Mouse (Mus musculus): Measurements from ENCODE around the gene Fam228b. TPM values are rescaled to one million over a fixed set of nuclear protein-coding genes. Genes with fewer than 3 reads are reported as not detected.
A peak's percentile ranks its signal among the peaks of the same experiment; 100 is the strongest.

Gene Fam228b
- polyA plus RNA-seq, 1 experiment from 2014 or later = 3.4 TPM

DNA sequence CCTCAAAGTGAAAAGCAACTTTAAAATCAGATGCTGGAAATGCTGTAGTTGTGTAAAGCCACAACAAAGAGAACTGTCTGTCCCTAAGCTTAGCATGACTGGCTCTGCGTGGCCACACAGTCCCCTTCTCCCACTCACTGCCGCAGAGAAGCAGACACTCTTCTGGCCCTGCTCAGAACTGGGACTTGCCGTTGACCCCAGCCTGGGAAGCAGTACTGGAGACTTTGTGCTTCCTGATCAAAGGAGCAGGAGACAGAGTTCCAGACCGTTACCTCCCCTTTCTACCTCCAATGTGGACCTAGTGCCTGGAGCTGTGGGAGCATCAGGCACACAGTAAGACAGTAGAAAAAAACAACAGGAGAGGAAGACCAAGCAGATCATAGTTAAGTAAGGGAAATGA is 36.7 kb downstream of the Fam228b start:
- Histone ChIP-seq H3K27ac (no peak overlapping the region), H3K9me3 (no peaks in the 10 kb centered on the region), H3K36me3 (no peaks in the 10 kb centered on the region), H3K4me1 (replicated peaks) (no peaks in the 10 kb centered on the region), H3K4me2 (no peak overlapping the region), H3K9ac (0 out of 2 replicates have a peak overlapping the region, but pooled peaks have one; percentile 13), H3K4me3 (no peak overlapping the region), H3K27me3 (no peaks in the 10 kb centered on the region)
- ATAC-seq (ENCODE audit: low FRiP score) = no peak
- 60% methylated on average over 4 of the region's 4 CpGs for WGBS

DNA sequence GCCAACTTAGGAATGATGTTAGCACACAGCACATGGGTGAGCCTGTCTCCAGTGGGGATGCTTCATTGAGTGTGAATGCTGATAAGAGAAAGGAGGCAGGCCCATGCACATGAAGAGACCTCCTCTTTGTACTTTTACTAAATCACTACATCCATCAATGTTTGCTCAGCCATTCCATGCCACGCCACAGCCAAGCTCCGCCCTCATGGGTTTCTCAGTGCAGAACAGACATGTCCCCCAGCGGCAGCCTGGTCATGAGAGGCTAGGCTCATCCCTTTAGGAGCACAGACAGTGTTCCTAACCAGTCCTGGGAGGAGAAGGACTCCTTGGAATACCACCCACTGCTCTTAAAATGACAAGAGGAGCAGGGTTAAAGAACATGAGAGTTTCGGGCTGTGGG is 37.4 kb downstream of the Fam228b start:
- no peak overlapping the region for H3K4me2 ChIP-seq
- H3K4me1 ChIP-seq (replicated peaks) = no peaks in the 10 kb centered on the region
- H3K4me3 ChIP-seq = no peak overlapping the region
- H3K36me3 ChIP-seq = no peaks in the 10 kb centered on the region
- H3K27ac ChIP-seq = no peak overlapping the region
- H3K9me3 ChIP-seq = no peaks in the 10 kb centered on the region
- 66% methylated on average over 4 of the region's 4 CpGs for WGBS
- no peak for ATAC-seq (ENCODE audit: low FRiP score)
- H3K9ac ChIP-seq = no peak overlapping the region
- no peaks in the 10 kb centered on the region for H3K27me3 ChIP-seq

DNA sequence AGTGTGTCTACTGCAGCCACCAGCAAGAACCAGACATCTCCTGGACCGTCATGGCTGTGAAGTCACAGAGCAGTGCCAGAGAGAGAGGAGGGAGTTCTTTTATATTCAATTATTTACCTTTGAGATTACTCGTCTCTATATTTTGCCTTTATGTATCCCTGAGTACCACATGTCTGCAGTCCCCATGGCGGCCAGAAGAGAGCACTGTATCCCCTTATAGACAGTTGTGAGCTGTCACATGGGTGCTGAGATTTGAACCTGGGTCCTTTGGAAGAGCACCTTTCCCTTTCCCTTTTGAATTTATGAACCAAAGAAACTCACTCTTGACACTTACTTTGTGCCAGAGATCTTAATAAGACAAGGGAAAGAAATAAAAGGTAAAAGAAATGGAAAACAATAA is 39.9 kb downstream of the Fam228b start:
- Histone ChIP-seq H3K27me3 (no peaks in the 10 kb centered on the region), H3K27ac (no peak overlapping the region), H3K36me3 (no peaks in the 10 kb centered on the region), H3K4me2 (no peak overlapping the region), H3K4me1 (replicated peaks) (no peaks in the 10 kb centered on the region), H3K9me3 (no peaks in the 10 kb centered on the region), H3K9ac (no peak overlapping the region), H3K4me3 (no peak overlapping the region)
- WGBS = 83% methylated on average over 3 of the region's 3 CpGs
- ATAC-seq (ENCODE audit: low FRiP score) = no peak

DNA sequence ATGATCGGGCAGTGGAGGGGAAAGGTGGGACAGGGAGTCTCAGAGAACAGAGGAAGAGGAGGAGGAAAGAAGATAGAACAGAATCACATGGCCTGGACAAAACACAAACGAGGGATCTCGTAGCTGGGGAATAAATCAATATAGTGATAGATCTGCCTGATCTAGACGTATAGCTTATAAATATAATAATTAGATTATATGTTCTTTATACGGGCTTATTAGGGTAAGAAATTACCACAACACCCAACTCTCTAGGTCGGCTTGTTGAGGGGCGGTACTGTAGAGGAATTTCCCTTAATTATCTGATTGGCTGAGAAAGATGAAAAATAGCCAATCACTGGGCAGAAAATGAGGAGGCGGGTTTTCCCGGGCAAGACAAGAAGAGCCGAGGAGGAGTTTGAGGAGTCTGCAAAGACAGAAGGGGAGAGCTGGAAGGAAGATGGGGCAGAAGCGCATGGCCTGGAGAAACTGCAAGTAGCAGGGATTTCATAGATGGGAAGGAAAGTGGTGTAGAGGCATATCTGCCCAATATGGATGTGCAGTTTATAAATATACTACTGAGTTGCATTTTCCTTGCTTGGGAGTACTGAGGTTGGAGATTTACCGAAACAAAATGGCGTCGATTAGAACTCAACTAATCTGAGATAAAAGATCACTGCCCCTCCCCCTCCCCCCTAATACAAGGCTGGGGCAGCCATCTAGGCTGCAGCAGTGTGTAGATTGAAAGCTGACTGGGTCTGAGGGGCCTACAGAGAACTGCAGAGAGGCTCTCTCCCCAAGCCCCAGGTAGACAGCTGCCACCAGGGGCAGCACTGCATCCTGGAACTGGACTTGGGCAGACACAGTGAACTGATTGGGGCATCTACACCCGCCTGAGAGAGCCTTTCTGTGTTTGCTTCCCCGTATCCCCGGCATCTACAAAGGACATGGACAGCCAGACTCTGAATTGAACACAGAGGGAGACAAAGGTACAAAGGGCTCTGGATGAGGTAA is 49.0 kb downstream of the Fam228b start:
- H3K9ac ChIP-seq = no peak overlapping the region
- 79% methylated on average over 17 of the region's 17 CpGs for WGBS
- ATAC-seq (ENCODE audit: low FRiP score) = no peak
- peaks cover 3% of the 10 kb centered on the region; the same call in 1 of the 2 replicates for H3K4me1 ChIP-seq (replicated peaks)
- no peak overlapping the region for H3K4me2 ChIP-seq
- no peaks in the 10 kb centered on the region for H3K9me3 ChIP-seq
- H3K36me3 ChIP-seq = no peaks in the 10 kb centered on the region
- no peak overlapping the region for H3K27ac ChIP-seq
- no peak overlapping the region for H3K4me3 ChIP-seq
- no peaks in the 10 kb centered on the region for H3K27me3 ChIP-seq

DNA sequence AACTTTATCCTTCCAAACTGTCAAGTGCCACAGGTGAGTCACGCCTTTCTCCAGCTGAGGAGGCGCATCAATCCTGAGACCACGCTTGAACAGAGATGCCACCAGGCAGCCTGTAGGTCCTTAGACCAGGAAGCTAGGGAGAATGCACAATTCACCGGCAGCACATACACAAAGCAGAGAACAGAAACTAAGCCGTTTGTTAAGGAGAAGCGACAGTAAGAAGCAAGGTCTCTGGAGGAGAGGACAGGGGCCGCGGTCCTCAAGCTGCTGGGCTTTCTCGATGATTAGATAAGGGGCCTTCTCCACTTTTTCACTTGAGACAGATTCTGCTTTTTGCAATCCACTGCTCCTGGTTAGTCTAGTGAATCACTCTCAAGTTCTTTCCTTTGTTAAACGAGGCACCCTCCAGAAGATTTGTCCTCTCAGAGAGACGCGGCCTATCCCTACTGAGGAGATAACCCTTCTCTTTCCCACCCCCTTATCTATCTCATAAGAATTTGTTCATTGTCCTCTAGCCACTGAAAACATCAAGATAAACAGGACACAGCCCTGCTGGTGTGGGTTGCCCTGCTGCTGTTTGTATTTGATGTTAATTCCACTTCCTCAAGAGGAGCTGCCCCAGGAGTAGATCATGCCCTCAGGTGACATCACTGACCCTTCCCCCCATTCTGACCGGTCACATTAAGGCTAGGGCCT is 49.9 kb downstream of the Fam228b start:
- H3K9me3 ChIP-seq = no peaks in the 10 kb centered on the region
- ATAC-seq (ENCODE audit: low FRiP score) = no peak
- WGBS = 88% methylated on average over 13 of the region's 13 CpGs
- no peaks in the 10 kb centered on the region for H3K27me3 ChIP-seq
- H3K9ac ChIP-seq = no peak overlapping the region
- H3K4me1 ChIP-seq (replicated peaks) = peaks cover 3% of the 10 kb centered on the region; the same call in 1 of the 2 replicates
- H3K4me2 ChIP-seq = no peak overlapping the region
- no peaks in the 10 kb centered on the region for H3K36me3 ChIP-seq
- H3K4me3 ChIP-seq = no peak overlapping the region
- no peak overlapping the region for H3K27ac ChIP-seq

DNA sequence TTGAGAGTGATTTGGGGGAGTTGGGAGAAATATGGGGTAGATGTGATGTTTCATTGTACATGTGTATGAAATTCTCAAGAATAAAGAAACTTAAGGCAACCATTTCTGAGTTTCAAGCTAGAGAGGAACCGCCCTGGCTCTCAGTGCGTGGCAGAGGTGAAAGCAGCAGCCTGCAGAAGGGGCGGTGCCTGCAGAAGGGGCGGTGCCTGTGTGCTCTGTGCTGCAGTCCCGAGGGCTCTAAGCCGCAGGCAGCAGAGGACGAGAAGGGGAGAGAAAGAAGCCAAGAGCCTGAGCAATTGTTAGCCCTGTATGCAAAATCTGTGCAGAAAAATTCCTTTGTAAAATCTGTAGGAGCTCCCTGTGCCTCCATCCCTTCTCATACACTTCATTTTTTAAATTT is 51.6 kb downstream of the Fam228b start:
- 0 out of 2 replicates have a peak, but pooled peaks have one; percentile 59 for ATAC-seq (ENCODE audit: low FRiP score)
- Histone ChIP-seq H3K4me3 (no peak overlapping the region), H3K4me1 (replicated peaks) (peaks cover 3% of the 10 kb centered on the region; the same call in 1 of the 2 replicates), H3K9ac (no peak overlapping the region), H3K9me3 (no peaks in the 10 kb centered on the region), H3K27ac (no peak overlapping the region), H3K27me3 (no peaks in the 10 kb centered on the region), H3K4me2 (no peak overlapping the region), H3K36me3 (peaks cover 9% of the 10 kb centered on the region)
- WGBS = 6% methylated on average over 7 of the region's 7 CpGs

DNA sequence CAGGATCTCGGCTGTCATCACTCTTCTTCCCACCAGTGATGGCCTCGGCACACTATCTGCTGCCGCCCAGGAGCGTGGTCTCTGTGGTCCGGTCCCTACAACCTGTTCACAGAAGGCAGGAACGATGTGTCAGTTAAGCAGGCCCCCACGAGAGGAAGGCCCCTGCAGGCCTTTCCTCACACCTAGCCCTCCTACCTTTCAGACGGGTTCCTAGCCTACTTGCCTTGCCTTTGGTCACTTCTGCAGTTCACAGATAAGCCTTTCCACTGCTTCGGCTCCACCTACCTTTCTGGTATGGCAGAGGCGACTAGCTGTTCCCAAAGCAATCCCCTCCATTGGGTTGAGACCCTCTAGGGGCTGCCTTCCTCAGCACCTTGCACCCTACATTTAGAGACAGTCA is 53.5 kb downstream of the Fam228b start:
- peaks cover 23% of the 10 kb centered on the region for H3K36me3 ChIP-seq
- H3K4me1 ChIP-seq (replicated peaks) = peaks cover 3% of the 10 kb centered on the region; the same call in 1 of the 2 replicates
- no peak overlapping the region for H3K4me2 ChIP-seq
- ATAC-seq (ENCODE audit: low FRiP score) = no peak
- 82% methylated on average over 10 of the region's 10 CpGs for WGBS
- no peaks in the 10 kb centered on the region for H3K27me3 ChIP-seq
- H3K27ac ChIP-seq = no peak overlapping the region
- no peaks in the 10 kb centered on the region for H3K9me3 ChIP-seq
- H3K4me3 ChIP-seq = no peak overlapping the region
- no peak overlapping the region for H3K9ac ChIP-seq

DNA sequence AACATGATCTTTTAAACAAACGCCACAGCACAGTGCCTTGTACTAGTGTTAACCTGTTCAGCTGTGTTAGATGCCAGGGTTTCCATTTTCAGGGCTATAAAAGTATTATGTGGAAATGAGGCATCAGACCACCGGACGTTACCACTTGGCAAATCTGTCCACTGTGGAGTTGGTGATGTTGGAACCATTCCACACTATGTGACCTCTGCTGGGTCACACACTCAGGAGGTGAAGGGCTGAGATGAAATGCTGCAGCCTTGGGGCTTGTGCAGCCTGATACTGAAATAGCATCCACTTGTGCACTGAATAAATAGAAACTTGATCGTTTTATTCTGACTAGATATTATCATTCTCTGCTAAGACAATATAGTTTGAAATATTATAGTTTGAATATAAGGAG is 55.7 kb downstream of the Fam228b start:
- Histone ChIP-seq H3K4me1 (replicated peaks) (peaks cover 3% of the 10 kb centered on the region; the same call in 1 of the 2 replicates), H3K27me3 (no peaks in the 10 kb centered on the region), H3K9me3 (no peaks in the 10 kb centered on the region), H3K9ac (no peak overlapping the region), H3K36me3 (peaks cover 36% of the 10 kb centered on the region), H3K27ac (no peak overlapping the region), H3K4me3 (no peak overlapping the region), H3K4me2 (no peak overlapping the region)
- ATAC-seq (ENCODE audit: low FRiP score) = no peak
- 87% methylated on average over 4 of the region's 4 CpGs for WGBS

DNA sequence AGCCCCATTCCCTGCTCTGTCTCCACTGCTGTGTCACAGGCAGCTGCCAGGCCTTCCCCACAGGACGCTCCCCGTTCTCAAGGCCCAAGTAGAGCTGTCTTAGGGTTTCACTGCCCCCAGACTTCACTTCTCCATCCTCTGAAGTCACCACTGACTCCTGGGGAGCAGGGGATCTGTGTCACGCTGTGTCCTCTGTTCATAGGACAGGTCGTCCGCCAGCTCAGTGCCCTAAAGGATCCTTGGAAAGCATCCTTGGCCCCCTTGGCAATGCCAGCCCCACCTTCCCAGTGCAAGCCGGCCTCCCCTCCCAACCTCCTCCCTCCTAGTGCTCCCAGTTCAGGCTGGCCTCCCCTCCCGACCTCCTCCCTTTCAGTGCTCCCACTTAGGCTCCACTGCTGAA is 59.1 kb downstream of the Fam228b start:
- no peaks in the 10 kb centered on the region for H3K9me3 ChIP-seq
- H3K9ac ChIP-seq = no peak overlapping the region
- no peaks in the 10 kb centered on the region for H3K4me1 ChIP-seq (replicated peaks)
- no peak overlapping the region for H3K4me3 ChIP-seq
- H3K36me3 ChIP-seq = peaks cover 58% of the 10 kb centered on the region
- no peak overlapping the region for H3K4me2 ChIP-seq
- 85% methylated on average over 7 of the region's 7 CpGs for WGBS
- H3K27ac ChIP-seq = no peak overlapping the region
- H3K27me3 ChIP-seq = no peaks in the 10 kb centered on the region
- no peak for ATAC-seq (ENCODE audit: low FRiP score)

DNA sequence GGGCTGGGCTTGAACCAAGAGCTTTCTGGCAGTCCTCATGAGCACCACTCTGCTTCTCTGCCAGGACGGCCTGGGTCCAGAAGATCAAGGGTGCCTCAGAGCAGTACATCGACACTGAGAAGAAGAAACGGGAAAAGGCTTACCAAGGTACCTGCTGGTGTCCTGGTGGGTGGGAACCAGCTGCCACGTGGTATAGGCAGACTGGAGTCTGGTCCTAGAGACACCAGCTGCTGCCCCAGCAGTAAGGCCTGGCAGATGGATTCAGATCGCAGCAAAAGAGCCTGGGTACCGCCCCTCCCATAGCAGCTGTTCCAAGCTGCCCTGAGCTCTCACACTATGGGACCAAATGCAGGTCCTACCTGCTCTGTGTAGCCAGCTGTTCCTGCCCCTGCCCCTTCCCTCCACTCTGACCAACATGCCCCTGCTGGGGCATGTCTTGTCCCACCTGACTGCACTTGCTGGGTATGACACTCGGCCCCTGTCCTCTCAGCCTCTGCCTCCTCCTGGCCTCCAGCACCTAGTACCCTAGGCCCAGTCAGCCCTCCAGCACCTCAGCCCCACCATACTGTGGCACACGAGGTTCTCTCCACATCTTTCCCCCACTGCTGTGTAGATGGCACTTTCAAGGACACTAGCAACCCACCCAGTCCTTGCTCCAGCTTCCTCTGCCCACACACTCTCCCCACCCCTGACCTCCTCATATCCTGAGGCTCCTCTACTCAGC is 60.0 kb downstream of the Fam228b start:
- no peaks in the 10 kb centered on the region for H3K27me3 ChIP-seq
- peak; percentile 61 for ATAC-seq (ENCODE audit: low FRiP score)
- H3K4me1 ChIP-seq (replicated peaks) = no peaks in the 10 kb centered on the region
- H3K27ac ChIP-seq = no peak overlapping the region
- no peak overlapping the region for H3K4me2 ChIP-seq
- H3K9me3 ChIP-seq = no peaks in the 10 kb centered on the region
- H3K9ac ChIP-seq = no peak overlapping the region
- peaks cover 58% of the 10 kb centered on the region for H3K36me3 ChIP-seq
- H3K4me3 ChIP-seq = no peak overlapping the region
- WGBS = 65% methylated on average over 8 of the region's 8 CpGs

DNA sequence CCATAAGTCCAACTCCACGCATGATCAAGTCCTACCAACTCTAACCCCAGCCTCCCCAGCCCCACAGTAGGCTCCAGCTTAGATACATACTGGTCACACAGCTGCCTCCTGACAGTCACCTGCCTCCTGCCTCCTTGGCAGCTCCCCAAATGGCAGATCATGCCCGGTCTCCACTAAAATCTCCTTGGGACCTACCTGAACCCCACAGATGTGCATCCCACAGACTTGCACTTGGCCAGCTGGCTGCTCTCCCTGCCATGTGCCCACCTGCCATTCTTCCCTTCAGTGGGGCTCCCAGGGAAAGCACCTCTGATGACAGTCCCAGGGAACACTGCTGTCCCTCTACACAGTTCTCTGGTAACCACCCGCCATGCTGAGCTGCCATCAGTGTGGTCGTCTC is 60.8 kb downstream of the Fam228b start:
- Histone ChIP-seq H3K9ac (no peak overlapping the region), H3K4me2 (no peak overlapping the region), H3K27ac (no peak overlapping the region), H3K27me3 (no peaks in the 10 kb centered on the region), H3K4me3 (no peak overlapping the region), H3K36me3 (peaks cover 56% of the 10 kb centered on the region), H3K4me1 (replicated peaks) (no peaks in the 10 kb centered on the region), H3K9me3 (no peaks in the 10 kb centered on the region)
- no peak; the same call in 1 of the 2 replicates for ATAC-seq (ENCODE audit: low FRiP score)
- WGBS = 94% methylated on average over 4 of the region's 4 CpGs

DNA sequence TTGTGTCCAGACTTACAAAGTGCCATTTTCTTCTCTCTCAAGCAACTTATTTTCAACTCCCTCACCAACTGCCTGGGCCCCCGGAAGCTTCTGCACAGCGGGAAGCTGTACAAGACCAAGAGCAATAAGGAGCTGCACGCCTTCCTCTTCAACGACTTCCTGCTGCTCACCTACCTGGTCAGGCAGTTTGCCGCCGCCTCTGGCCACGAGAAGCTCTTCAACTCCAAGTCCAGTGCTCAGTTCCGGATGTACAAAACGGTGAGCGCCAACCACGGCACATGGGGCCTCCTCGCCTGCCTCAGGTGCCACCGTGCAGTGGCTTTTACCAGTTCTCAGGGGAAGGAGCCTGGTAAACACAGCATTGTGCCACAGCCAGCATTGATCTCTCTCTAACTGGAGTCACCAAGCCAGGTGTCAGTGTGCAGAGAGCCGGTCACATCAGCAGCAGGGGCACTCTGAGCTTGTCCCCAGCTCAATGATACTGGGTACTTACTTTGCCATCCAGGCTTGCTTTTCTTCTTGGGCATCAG is 61.5 kb downstream of the Fam228b start:
- no peaks in the 10 kb centered on the region for H3K4me1 ChIP-seq (replicated peaks)
- H3K27ac ChIP-seq = no peak overlapping the region
- no peaks in the 10 kb centered on the region for H3K9me3 ChIP-seq
- H3K4me2 ChIP-seq = no peak overlapping the region
- peaks cover 52% of the 10 kb centered on the region for H3K36me3 ChIP-seq
- WGBS = 93% methylated on average over 14 of the region's 14 CpGs
- no peak overlapping the region for H3K9ac ChIP-seq
- H3K27me3 ChIP-seq = no peaks in the 10 kb centered on the region
- no peak for ATAC-seq (ENCODE audit: low FRiP score)
- H3K4me3 ChIP-seq = no peak overlapping the region

Data from hindbrain, embryonic 13.5 days (tissue).